Mouse (Mus musculus) naive thymus-derived CD4-positive, alpha-beta T cell, adult 2 months (primary cell): ENCODE measurements at regions not wholly inside any gene's neighbourhood (a gene's known extent, or its start where the extent isn't known, plus 50 kb on each side); places are given as distances from the start of the nearest gene placed in this dataset.

Experiments
- DNase-seq: peaks from one replicate; pipeline ENCODE4 v3.0.0-alpha.2; 2011; ENCODE audit warnings: low read depth

- peak; percentile 57 for DNase-seq
Observed at GRCm38 (mm10) chr8:79587258-79587657, 52.2 kb upstream of the Otud4 start.

GRCm38 (mm10) chr8:79584966-79585365 lies 54.5 kb upstream of the Otud4 start:
- DNase-seq: peak; percentile 29

- no peak for DNase-seq
Observed at GRCm38 (mm10) chr8:79583326-79583725, 56.1 kb upstream of the Otud4 start.

- DNase-seq: no peak
Observed at GRCm38 (mm10) chr8:79582195-79582594, 57.2 kb upstream of the Otud4 start.

- DNase-seq: no peak
Observed at GRCm38 (mm10) chr8:79576086-79576485, 63.3 kb upstream of the Otud4 start.

- no peak for DNase-seq
Observed at GRCm38 (mm10) chr8:79575175-79575734, 64.2 kb upstream of the Otud4 start.

GRCm38 (mm10) chr8:79573491-79573890 lies 65.9 kb upstream of the Otud4 start:
- DNase-seq: no peak

GRCm38 (mm10) chr8:79572526-79572925 lies 66.9 kb upstream of the Otud4 start:
- no peak for DNase-seq

- DNase-seq: no peak
Observed at GRCm38 (mm10) chr8:79563101-79563500, 76.3 kb upstream of the Otud4 start.

GRCm38 (mm10) chr8:79562669-79563068 lies 76.7 kb upstream of the Otud4 start:
- DNase-seq: no peak

GRCm38 (mm10) chr8:79562071-79562581 lies 77.3 kb upstream of the Otud4 start:
- DNase-seq: no peak

GRCm38 (mm10) chr8:79561269-79562063 lies 78.0 kb upstream of the Otud4 start:
- no peak for DNase-seq

GRCm38 (mm10) chr8:79559516-79559915 lies 79.9 kb upstream of the Otud4 start:
- no peak for DNase-seq

- DNase-seq: no peak
Observed at GRCm38 (mm10) chr8:79554311-79554710, 85.1 kb upstream of the Otud4 start.

GRCm38 (mm10) chr8:79550151-79550550 lies 89.3 kb upstream of the Otud4 start:
- no peak for DNase-seq

GRCm38 (mm10) chr8:79548156-79548555 lies 91.3 kb upstream of the Otud4 start:
- DNase-seq: no peak

GRCm38 (mm10) chr8:79545866-79546373 lies 93.5 kb upstream of the Otud4 start:
- DNase-seq: no peak

GRCm38 (mm10) chr8:79542461-79542860 lies 97.0 kb upstream of the Otud4 start:
- DNase-seq: no peak

GRCm38 (mm10) chr8:79540053-79540452 lies 99.4 kb upstream of the Otud4 start:
- no peak for DNase-seq

- no peak for DNase-seq
Observed at GRCm38 (mm10) chr8:79534271-79534889, 105.0 kb upstream of the Otud4 start.

- DNase-seq: peak; percentile 9
Observed at GRCm38 (mm10) chr8:79529556-79529955, 109.9 kb upstream of the Otud4 start.

- no peak for DNase-seq
Observed at GRCm38 (mm10) chr8:79522040-79522439, 117.4 kb upstream of the Otud4 start.

- DNase-seq: no peak
Observed at GRCm38 (mm10) chr8:79518966-79519365, 119.6 kb upstream of the Smad1 start.
